Mouse (Mus musculus) CH12.LX (cell line): ENCODE data around the gene Ccnl1. TPM values are rescaled to one million over a fixed set of nuclear protein-coding genes. Genes with fewer than 3 reads are reported as not detected.

Source experiments
- DNase-seq: peaks from one replicate; pipeline ENCODE4 v3.0.0-alpha.2; 2013; ENCODE audit errors: extremely low read depth
- H3K27ac ChIP-seq: 2 replicates; pipeline ENCODE4 v1.5.1; 2012; ENCODE audit warnings: low read depth, mild to moderate bottlenecking, control low read depth, moderate library complexity; ENCODE audit not compliant: insufficient read depth
- H3K27me3 ChIP-seq: replicated peaks from 2 replicates; pipeline ENCODE3; 2012; ENCODE audit warnings: inconsistent platforms
- H3K36me3 ChIP-seq, 2 experiments: replicated peaks in 1 of 2; 2 replicates each; pipeline versions ENCODE3 to v1.6.1; 2012; ENCODE audit warnings: inconsistent platforms in 1 of 2, low read length in 1 of 2, mild to moderate bottlenecking in 1 of 2, mixed read lengths in 1 of 2, moderate library complexity in 1 of 2; ENCODE audit not compliant: control insufficient read depth in 1 of 2, insufficient read depth in 1 of 2
- H3K4me1 ChIP-seq, 2 experiments: 2 replicates each; pipeline ENCODE4 v1.6.1; 2012; ENCODE audit warnings: inconsistent platforms in 1 of 2, moderate library complexity in 1 of 2; ENCODE audit not compliant: insufficient read depth in 2 of 2, control insufficient read depth in 1 of 2
- H3K4me2 ChIP-seq: 2 replicates; pipeline ENCODE4 v1.6.1; 2012; ENCODE audit warnings: low read depth, mild to moderate bottlenecking, control low read depth; ENCODE audit not compliant: poor library complexity, insufficient read depth, severe bottlenecking
- H3K4me3 ChIP-seq, 3 experiments: fragments of 150-350 bp in 1 of 3; sonication (generic) in 1 of 3; replicated peaks in 1 of 3; 2 replicates each; pipeline versions ENCODE3 to v1.5.1; 2011 to 2012; ENCODE audit warnings: low read depth in 2 of 3, low read length in 2 of 3, mild to moderate bottlenecking in 2 of 3, moderate library complexity in 2 of 3, control low read depth in 1 of 3, improper control_type of control experiment in 1 of 3, inconsistent platforms in 1 of 3, mixed read lengths in 1 of 3; ENCODE audit not compliant: poor library complexity in 1 of 3
- H3K79me2 ChIP-seq: replicated peaks from 2 replicates; pipeline ENCODE4 v1.6.1; 2012; ENCODE audit warnings: mild to moderate bottlenecking, moderate library complexity; ENCODE audit not compliant: control insufficient read depth, poor library complexity, insufficient read depth, severe bottlenecking; ENCODE audit errors: extremely low read depth
- H3K9ac ChIP-seq: 2 replicates; pipeline ENCODE4 v1.6.1; 2012; ENCODE audit warnings: low read depth, mild to moderate bottlenecking, control low read depth, moderate library complexity; ENCODE audit not compliant: insufficient read depth
- H3K9me3 ChIP-seq: replicated peaks from 2 replicates; pipeline ENCODE3; 2012; ENCODE audit warnings: low read length, inconsistent platforms, mixed read lengths
- BHLHE40 ChIP-seq: IDR thresholded peaks from 2 replicates; pipeline ENCODE4 v1.6.1; 2011; ENCODE audit warnings: mild to moderate bottlenecking, low read depth, low read length, improper control_type of control experiment
- CHD1 ChIP-seq: IDR thresholded peaks from 2 replicates; pipeline ENCODE4 v1.6.1; 2012; ENCODE audit warnings: low read depth, low read length, improper control_type of control experiment, inconsistent platforms
- CHD2 ChIP-seq: IDR thresholded peaks from 2 replicates; pipeline ENCODE4 v1.6.1; 2011; ENCODE audit warnings: low read length, improper control_type of control experiment
- ELF1 ChIP-seq: IDR thresholded peaks from 2 replicates; pipeline ENCODE4 v1.6.1; 2014; ENCODE audit warnings: low read depth, mild to moderate bottlenecking, inconsistent platforms, low read length, improper control_type of control experiment
- EP300 ChIP-seq: IDR thresholded peaks from 2 replicates; pipeline ENCODE4 v1.6.1; 2011; ENCODE audit warnings: low read length, improper control_type of control experiment
- HCFC1 ChIP-seq: IDR thresholded peaks from 2 replicates; pipeline ENCODE4 v1.6.1; 2012; ENCODE audit warnings: low read depth, mild to moderate bottlenecking, inconsistent platforms, low read length, improper control_type of control experiment
- KAT2A ChIP-seq: IDR thresholded peaks from 2 replicates; pipeline ENCODE4 v1.6.1; 2012; ENCODE audit warnings: low read length, improper control_type of control experiment, inconsistent platforms; ENCODE audit not compliant: insufficient replicate concordance
- MAFK ChIP-seq: IDR thresholded peaks from 2 replicates; pipeline ENCODE4 v1.6.1; 2011; ENCODE audit warnings: low read length, improper control_type of control experiment; ENCODE audit not compliant: insufficient replicate concordance
- MAX ChIP-seq: IDR thresholded peaks from 2 replicates; pipeline ENCODE4 v1.6.1; 2011; ENCODE audit warnings: low read length, improper control_type of control experiment
- MXI1 ChIP-seq: IDR thresholded peaks from 2 replicates; pipeline ENCODE4 v1.6.1; 2011; ENCODE audit warnings: mild to moderate bottlenecking, low read depth, low read length, improper control_type of control experiment
- MYC ChIP-seq: IDR thresholded peaks from 2 replicates; pipeline ENCODE4 v1.6.1; 2011; ENCODE audit warnings: low read depth, mild to moderate bottlenecking, improper control_type of control experiment, low read length
- NELFE ChIP-seq: IDR thresholded peaks from 2 replicates; pipeline ENCODE4 v1.6.1; 2011; ENCODE audit warnings: low read depth, low read length, improper control_type of control experiment
- POLR2A ChIP-seq: IDR thresholded peaks from 2 replicates; pipeline ENCODE4 v1.6.1; 2011; ENCODE audit warnings: low read depth, mild to moderate bottlenecking, improper control_type of control experiment, low read length
- RAD21 ChIP-seq: IDR thresholded peaks from 2 replicates; pipeline ENCODE4 v1.6.1; 2011; ENCODE audit warnings: low read depth, mild to moderate bottlenecking, low read length, improper control_type of control experiment, moderate library complexity
- RCOR1 ChIP-seq: conservative IDR thresholded peaks from 2 replicates; pipeline ENCODE4 v1.6.1; 2012; ENCODE audit warnings: low read depth, mild to moderate bottlenecking, inconsistent platforms, low read length, improper control_type of control experiment
- TBP ChIP-seq: conservative IDR thresholded peaks from 2 replicates; pipeline ENCODE4 v1.6.1; 2011; ENCODE audit warnings: low read depth, low read length, improper control_type of control experiment
- TCF12 ChIP-seq: IDR thresholded peaks from 2 replicates; pipeline ENCODE4 v1.6.1; 2014; ENCODE audit warnings: low read depth, mild to moderate bottlenecking, inconsistent platforms, low read length, improper control_type of control experiment
- UBTF ChIP-seq: IDR thresholded peaks from 2 replicates; pipeline ENCODE4 v1.6.1; 2012; ENCODE audit warnings: low read depth, mild to moderate bottlenecking, inconsistent platforms, low read length, improper control_type of control experiment, moderate library complexity
- USF2 ChIP-seq: conservative IDR thresholded peaks from 2 replicates; pipeline ENCODE4 v1.6.1; 2011; ENCODE audit warnings: low read depth, low read length, improper control_type of control experiment
- ZC3H11A ChIP-seq: IDR thresholded peaks from 2 replicates; pipeline ENCODE4 v1.6.1; 2012; ENCODE audit warnings: low read depth, mild to moderate bottlenecking, inconsistent platforms, low read length, improper control_type of control experiment
- ZKSCAN1 ChIP-seq: IDR thresholded peaks from 2 replicates; pipeline ENCODE4 v1.6.1; 2012; ENCODE audit warnings: low read depth, inconsistent platforms, low read length, improper control_type of control experiment, borderline replicate concordance
- dilution Hi-C: fragments of 300-500 bp; cut with MboI; formaldehyde crosslinking; loops from 2 replicates; pipeline ENCODE4 v1.14.3; 2020; ENCODE audit warnings: low sequenced_read_pairs; ENCODE audit not compliant: extremely low pct_unique_long_range_greater_than_20kb, extremely low pct_ligation_motif_present
- in situ Hi-C: fragments of 300-500 bp; cut with MboI; formaldehyde crosslinking; loops from 3 replicates; pipeline ENCODE4 v1.14.3; 2019; ENCODE audit warnings: low sequenced_read_pairs, low pct_ligation_motif_present, low pct_unique_long_range_greater_than_20kb, mixed read lengths
- polyA plus RNA-seq: library from polyadenylated mRNA; unstranded; fragments of >175 nt; gene quantifications from 2 replicates; pipeline ENCODE4 v1.2.1, GENCODE M21; 2012; ENCODE audit warnings: low read depth; ENCODE audit not compliant: insufficient read length
- total RNA-seq, 2 experiments: library from RNA; depleted of rRNA; stranded (reverse); fragments of 300-350 nt in 1 of 2; fragments of >200 nt in 1 of 2; gene quantifications; 2 replicates each; pipeline ENCODE4 v1.2.3; 2012 to 2014

Gene Ccnl1
- total and polyA plus RNA-seq, 3 experiments, result 25.1 to 66.2 (median 58.8) TPM

- Histone ChIP-seq H3K79me2 (peaks cover 30% of the 10 kb centered on the region), H3K27me3 (no peaks in the 10 kb centered on the region), H3K4me1 (peaks cover 5 to 31% of the 10 kb centered on the region in 2 experiments; a peak in 3 of 4 replicates), H3K4me3 (peak overlapping the region; percentile 59 to 100 (median 97))
- TF ChIP-seq HCFC1 (no peak), POLR2A (no peak), MAX (no peak), TBP (0 out of 2 replicates have a peak, but pooled peaks have one; percentile 25), NELFE (no peak), MAFK (0 out of 2 replicates have a peak, but pooled peaks have one; percentile 31), EP300 (no peak), BHLHE40 (no peak), ELF1 (0 out of 2 replicates have a peak, but pooled peaks have one; percentile 24), ZKSCAN1 (no peak), CHD2 (no peak), ZC3H11A (no peak), RAD21 (no peak)
- TF ChIP-seq, all 38 proteins: peak for 3
- in situ Hi-C loops, result no loop called here
- Histone ChIP-seq H3K9ac (peak overlapping the region; percentile 100), H3K9me3 (no peaks in the 10 kb centered on the region), H3K27ac (no peak overlapping the region; the same call in 1 of the 2 replicates), H3K36me3 (peaks cover 17 to 29% of the 10 kb centered on the region in 2 experiments), H3K4me2 (peak overlapping the region; percentile 69)
- dilution Hi-C loops, result no loop called here
- DNase-seq, result no peak
Measured at GRCm38 (mm10) chr3:65958840-65959185, 764 bp upstream of the Ccnl1 start.

GRCm38 (mm10) chr3:65957271-65958101 is 563 bp downstream of the Ccnl1 start:
- dilution Hi-C loops (no loop called here), in situ Hi-C loops (no loop called here)
- H3K27ac ChIP-seq, result peak overlapping the region; percentile 96
- H3K79me2 ChIP-seq, result peaks cover 41% of the 10 kb centered on the region
- peak overlapping the region; percentile 93 to 100 (median 97) for H3K4me3 ChIP-seq
- H3K4me1 ChIP-seq, result peaks cover 3 to 42% of the 10 kb centered on the region in 2 experiments; a peak in 3 of 4 replicates
- no peaks in the 10 kb centered on the region for H3K27me3 ChIP-seq
- peak overlapping the region; percentile 100 for H3K9ac ChIP-seq
- peak; percentile 66 for DNase-seq
- no peaks in the 10 kb centered on the region for H3K9me3 ChIP-seq
- peaks cover 20 to 42% of the 10 kb centered on the region in 2 experiments for H3K36me3 ChIP-seq
- H3K4me2 ChIP-seq, result peak overlapping the region; percentile 100
- no peak for TF ChIP-seq RCOR1
- TF ChIP-seq MAFK, result no peak
- 0 out of 2 replicates have a peak, but pooled peaks have one; percentile 15 for TF ChIP-seq CHD1
- TF ChIP-seq ELF1, result peak; percentile 75
- peak; percentile 55; the same call in 1 of the 2 replicates for TF ChIP-seq MAX
- TF ChIP-seq HCFC1, result 0 out of 2 replicates have a peak, but pooled peaks have one; percentile 40
- 0 out of 2 replicates have a peak, but pooled peaks have one; percentile 31 for TF ChIP-seq MXI1
- no peak for TF ChIP-seq USF2
- peak; percentile 58; the same call in 1 of the 2 replicates for TF ChIP-seq UBTF
- no peak for TF ChIP-seq TCF12
- TF ChIP-seq KAT2A, result no peak
- no peak for TF ChIP-seq ZKSCAN1
- 0 out of 2 replicates have a peak, but pooled peaks have one; percentile 11 for TF ChIP-seq MYC
